Mouse (Mus musculus) limb, embryonic 12.5 days (tissue): ENCODE measurements around the gene Arhgef40. TPM values are rescaled to one million over a fixed set of nuclear protein-coding genes. Genes with fewer than 3 reads are reported as not detected.

Experiments used
- ATAC-seq: fragments of 200-750 bp; cut with Nextera tagmentation; 2 replicates; pipeline ENCODE4 v1.8.0; 2017; ENCODE audit warnings: low read depth, moderate TSS enrichment; ENCODE audit not compliant: insufficient number of reproducible peaks, insufficient read depth, low FRiP score, low TSS enrichment
- H3K27ac ChIP-seq: fragments of 300-500 bp; sonication (generic); 2 replicates; pipeline ENCODE4 v1.5.1; 2016; ENCODE audit warnings: mild to moderate bottlenecking, moderate library complexity
- H3K27me3 ChIP-seq: fragments of 300-500 bp; sonication (generic); 2 replicates; pipeline ENCODE4 v1.6.1; 2016; ENCODE audit warnings: mild to moderate bottlenecking, moderate library complexity
- H3K36me3 ChIP-seq: fragments of 300-500 bp; sonication (generic); 2 replicates; pipeline ENCODE4 v1.6.1; 2016; ENCODE audit warnings: mild to moderate bottlenecking, moderate library complexity
- H3K4me1 ChIP-seq: fragments of 300-500 bp; sonication (generic); replicated peaks from 2 replicates; pipeline ENCODE4 v1.6.1; 2016
- H3K4me2 ChIP-seq: fragments of 300-500 bp; sonication (generic); 2 replicates; pipeline ENCODE4 v1.6.1; 2016; ENCODE audit warnings: mild to moderate bottlenecking, moderate library complexity
- H3K4me3 ChIP-seq: fragments of 300-500 bp; sonication (generic); replicated peaks from 2 replicates; pipeline ENCODE4 v1.5.1; 2016; ENCODE audit warnings: mild to moderate bottlenecking
- H3K9ac ChIP-seq: fragments of 300-500 bp; sonication (generic); replicated peaks from 2 replicates; pipeline ENCODE4 v1.6.1; 2016; ENCODE audit warnings: mild to moderate bottlenecking, moderate library complexity
- H3K9me3 ChIP-seq: fragments of 300-500 bp; sonication (generic); 2 replicates; pipeline ENCODE4 v1.6.1; 2016; ENCODE audit warnings: mild to moderate bottlenecking, moderate library complexity
- whole genome bisulfite sequencing: fragments of 180-500 bp; shearing (Covaris S2); methylation state at CpG from one replicate; pipeline ENCODE4 v1.1.7; 2016; 5-methylcytosine and 5-hydroxymethylcytosine counted together
- polyA plus RNA-seq: library from polyadenylated mRNA; unstranded; fragments of >200 nt; fragmentation: Nextera tagmentation; extraction: Ambion mirVana; gene quantifications from 2 replicates; pipeline ENCODE4 v1.2.1, GENCODE M21; 2016

Gene Arhgef40
- polyA plus RNA-seq, 1 experiment from 2014 or later: 253 TPM

GRCm38 (mm10) chr14:52019590-52020340, 35.2 kb downstream of the Arhgef40 start:
- Histone ChIP-seq H3K9me3 (no peaks in the 10 kb centered on the region), H3K36me3 (no peaks in the 10 kb centered on the region), H3K9ac (peak overlapping the region; percentile 87), H3K27me3 (no peaks in the 10 kb centered on the region), H3K4me2 (peak overlapping the region; percentile 66), H3K4me1 (peaks cover 41% of the 10 kb centered on the region), H3K4me3 (peak overlapping the region; percentile 65), H3K27ac (peak overlapping the region; percentile 99)
- under 1% methylated on average over 73 of the region's 74 CpGs for WGBS
- peak; percentile 90 for ATAC-seq

GRCm38 (mm10) chr14:52020486-52021137, 36.1 kb downstream of the Arhgef40 start, which contains the start of gene Zfp219:
Gene Zfp219, minus strand, starts transcription at chr14:52020733.
- peak within 1 kb of the TSS; percentile 66 for H3K4me2 ChIP-seq
- peak within 1 kb of the TSS; percentile 87 for H3K9ac ChIP-seq
- no peaks in the 10 kb centered on the region for H3K27me3 ChIP-seq
- ATAC-seq: peak; percentile 38
- H3K27ac ChIP-seq: peak within 1 kb of the TSS; percentile 99
- H3K9me3 ChIP-seq: no peaks in the 10 kb centered on the region
- H3K36me3 ChIP-seq: no peaks in the 10 kb centered on the region
- H3K4me1 ChIP-seq: peaks cover 34% of the 10 kb centered on the region
- H3K4me3 ChIP-seq: peak within 1 kb of the TSS; percentile 65
- WGBS: 6% methylated on average over 15 of the region's 15 CpGs

GRCm38 (mm10) chr14:52021138-52021529, 36.6 kb downstream of the Arhgef40 start:
- Histone ChIP-seq H3K9ac (no peak overlapping the region; the same call in 1 of the 2 replicates), H3K4me1 (peaks cover 30% of the 10 kb centered on the region)
- ATAC-seq: no peak

GRCm38 (mm10) chr14:52021568-52022212, 37.2 kb downstream of the Arhgef40 start:
- 90% methylated on average over 8 of the region's 8 CpGs for WGBS
- H3K9me3 ChIP-seq: no peaks in the 10 kb centered on the region
- no peak overlapping the region for H3K9ac ChIP-seq
- ATAC-seq: no peak
- H3K4me1 ChIP-seq: peaks cover 30% of the 10 kb centered on the region
- peak overlapping the region; percentile 99; the same call in 1 of the 2 replicates for H3K27ac ChIP-seq
- H3K27me3 ChIP-seq: no peaks in the 10 kb centered on the region
- no peaks in the 10 kb centered on the region for H3K36me3 ChIP-seq
- peak overlapping the region; percentile 66; the same call in 1 of the 2 replicates for H3K4me2 ChIP-seq
- H3K4me3 ChIP-seq: no peak overlapping the region

More at GRCm38 (mm10) chr14:52021138-52021529, 36.6 kb downstream of the Arhgef40 start:
- Histone ChIP-seq H3K36me3 (no peaks in the 10 kb centered on the region), H3K27me3 (no peaks in the 10 kb centered on the region), H3K27ac (peak overlapping the region; percentile 99), H3K4me3 (peak overlapping the region; percentile 65; the same call in 1 of the 2 replicates), H3K4me2 (peak overlapping the region; percentile 66), H3K9me3 (no peaks in the 10 kb centered on the region)
- WGBS: 63% methylated on average over 4 of the region's 4 CpGs

DNA sequence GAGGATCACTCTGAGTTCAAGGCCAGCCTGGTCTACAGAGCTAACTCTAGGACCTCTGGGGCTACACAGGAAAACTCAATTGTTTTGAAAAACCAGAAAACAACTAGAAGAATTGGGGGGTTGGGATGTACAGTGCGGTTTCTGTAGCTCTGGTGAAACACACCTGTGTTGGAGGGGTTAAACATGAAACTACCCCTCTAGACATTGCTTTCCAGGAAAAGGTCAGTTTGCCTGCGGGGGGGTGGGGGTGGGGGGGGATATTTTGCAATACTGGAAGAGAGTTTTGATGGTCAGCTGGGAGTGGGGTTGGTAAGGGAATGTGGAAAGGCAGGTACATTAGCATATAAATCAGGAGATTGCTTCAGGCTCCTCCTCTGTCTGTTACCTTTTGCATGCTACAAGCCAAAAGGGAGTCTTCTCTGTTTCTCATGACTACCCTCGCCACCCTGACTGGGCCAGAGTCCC, 37.8 kb downstream of the Arhgef40 start:
- Histone ChIP-seq H3K27ac (peak overlapping the region; percentile 87; the same call in 1 of the 2 replicates), H3K27me3 (no peaks in the 10 kb centered on the region), H3K4me1 (peaks cover 30% of the 10 kb centered on the region), H3K9me3 (no peaks in the 10 kb centered on the region), H3K4me3 (peak overlapping the region; percentile 27), H3K4me2 (peak overlapping the region; percentile 60), H3K9ac (no peak overlapping the region), H3K36me3 (no peaks in the 10 kb centered on the region)
- 68% methylated on average over 3 of the region's 3 CpGs for WGBS
- ATAC-seq: no peak

DNA sequence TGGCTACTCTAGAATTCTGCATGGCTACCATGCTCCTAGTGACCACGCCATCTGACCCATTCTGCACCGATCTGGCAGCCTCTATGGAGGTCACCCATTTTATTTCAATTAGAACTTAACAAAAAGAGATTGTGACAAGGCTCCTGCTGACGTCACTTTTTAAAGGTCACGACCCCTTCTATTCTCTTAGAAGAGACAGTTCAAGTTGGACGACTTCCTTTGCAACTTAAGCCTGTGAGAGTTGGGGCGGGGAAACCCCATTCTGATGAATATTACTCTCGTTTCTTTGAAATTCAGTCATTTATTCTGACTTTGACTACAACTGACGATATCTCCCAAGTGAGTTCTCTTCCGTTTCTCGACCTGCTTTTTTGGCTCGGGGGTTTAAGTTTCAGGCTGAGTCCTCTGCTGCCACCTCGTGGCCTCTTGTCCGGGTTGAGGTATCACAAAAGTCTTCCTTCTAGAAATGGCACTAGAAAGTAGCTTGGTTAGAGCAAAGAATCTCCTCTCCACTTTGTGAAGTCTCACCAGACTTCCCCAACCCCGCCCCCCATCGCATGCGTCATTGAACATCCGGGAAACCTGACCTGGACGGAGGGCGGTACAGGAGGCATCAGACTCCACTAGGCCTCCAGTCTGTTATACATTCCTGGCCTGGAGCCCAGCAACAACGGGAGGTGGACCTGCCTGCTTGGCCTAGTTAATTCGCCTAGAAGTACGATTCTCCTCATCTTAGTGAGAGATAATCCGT, 38.4 kb downstream of the Arhgef40 start:
- 5% methylated on average over 23 of the region's 23 CpGs for WGBS
- Histone ChIP-seq H3K4me3 (peak overlapping the region; percentile 27), H3K4me2 (peak overlapping the region; percentile 60), H3K27me3 (no peaks in the 10 kb centered on the region), H3K9me3 (no peaks in the 10 kb centered on the region), H3K4me1 (peaks cover 30% of the 10 kb centered on the region), H3K27ac (peak overlapping the region; percentile 87), H3K36me3 (no peaks in the 10 kb centered on the region), H3K9ac (peak overlapping the region; percentile 23; the same call in 1 of the 2 replicates)
- ATAC-seq: peak; percentile 18; the same call in 1 of the 2 replicates

DNA sequence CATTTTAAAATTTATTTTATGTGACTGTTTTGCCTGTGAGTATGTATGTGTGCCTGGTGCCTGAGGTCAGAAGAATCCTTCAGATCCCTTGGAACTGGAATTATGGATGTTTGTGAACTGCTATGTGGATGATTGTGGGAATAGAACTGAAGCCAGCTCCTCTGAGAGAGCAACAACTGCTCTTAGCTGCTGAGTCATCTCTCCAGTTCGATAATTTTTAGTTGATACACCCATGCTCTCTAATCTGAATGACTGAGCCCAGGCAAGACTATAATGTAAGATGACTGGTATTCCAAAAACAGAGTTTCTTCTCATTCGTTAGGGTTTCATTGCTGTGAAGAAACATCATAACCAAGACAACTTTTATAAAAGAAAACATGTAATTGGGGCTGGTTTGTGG, 39.6 kb downstream of the Arhgef40 start:
- no peak overlapping the region for H3K9ac ChIP-seq
- H3K27me3 ChIP-seq: no peaks in the 10 kb centered on the region
- H3K4me2 ChIP-seq: no peak overlapping the region
- 89% methylated on average over 2 of the region's 2 CpGs for WGBS
- no peaks in the 10 kb centered on the region for H3K36me3 ChIP-seq
- H3K27ac ChIP-seq: no peak overlapping the region; the same call in 1 of the 2 replicates
- H3K4me1 ChIP-seq: peaks cover 24% of the 10 kb centered on the region
- no peaks in the 10 kb centered on the region for H3K9me3 ChIP-seq
- no peak for ATAC-seq
- H3K4me3 ChIP-seq: no peak overlapping the region

GRCm38 (mm10) chr14:52026342-52026741, 41.8 kb downstream of the Arhgef40 start:
- Histone ChIP-seq H3K36me3 (no peaks in the 10 kb centered on the region), H3K9ac (no peak overlapping the region), H3K4me1 (peaks cover 17% of the 10 kb centered on the region), H3K9me3 (no peaks in the 10 kb centered on the region), H3K27ac (no peak overlapping the region), H3K4me2 (no peak overlapping the region), H3K4me3 (no peak overlapping the region), H3K27me3 (no peaks in the 10 kb centered on the region)
- ATAC-seq: no peak
- WGBS: 87% methylated on average over 4 of the region's 4 CpGs

GRCm38 (mm10) chr14:52035926-52036325, 51.4 kb downstream of the Arhgef40 start:
- 89% methylated on average over 6 of the region's 6 CpGs for WGBS
- Histone ChIP-seq H3K9me3 (no peaks in the 10 kb centered on the region), H3K4me1 (no peaks in the 10 kb centered on the region), H3K36me3 (no peaks in the 10 kb centered on the region), H3K27me3 (no peaks in the 10 kb centered on the region), H3K9ac (no peak overlapping the region), H3K4me2 (no peak overlapping the region), H3K4me3 (no peak overlapping the region), H3K27ac (no peak overlapping the region)
- no peak for ATAC-seq

GRCm38 (mm10) chr14:52039332-52039731, 54.8 kb downstream of the Arhgef40 start:
- no peak overlapping the region for H3K4me2 ChIP-seq
- H3K4me3 ChIP-seq: no peak overlapping the region
- H3K36me3 ChIP-seq: no peaks in the 10 kb centered on the region
- no peak overlapping the region for H3K9ac ChIP-seq
- H3K4me1 ChIP-seq: no peaks in the 10 kb centered on the region
- no peak for ATAC-seq
- 85% methylated on average over 5 of the region's 5 CpGs for WGBS
- H3K27ac ChIP-seq: no peak overlapping the region
- no peaks in the 10 kb centered on the region for H3K27me3 ChIP-seq
- no peaks in the 10 kb centered on the region for H3K9me3 ChIP-seq
